Mouse (Mus musculus) intestine, embryonic 15.5 days (tissue): Measurements from ENCODE around the gene Hist2h2ab. TPM values are rescaled to one million over a fixed set of nuclear protein-coding genes. Genes with fewer than 3 reads are reported as not detected.
"Not testable (repeated sequence)": the region's sequence is repeated elsewhere in the genome, so short reads cannot be mapped to it uniquely, and the experiment has no call there.

Experiments
- ATAC-seq: fragments of 200-750 bp; cut with Nextera tagmentation; 2 replicates; pipeline ENCODE4 v1.8.0; 2017; ENCODE audit warnings: moderate TSS enrichment, moderate library complexity
- H3K27ac ChIP-seq: fragments of 300-500 bp; sonication (generic); 2 replicates; pipeline ENCODE4 v1.5.1; 2015; ENCODE audit warnings: mild to moderate bottlenecking, inconsistent platforms
- H3K27me3 ChIP-seq: fragments of 300-500 bp; sonication (generic); replicated peaks from 2 replicates; pipeline ENCODE4 v1.6.1; 2015; ENCODE audit warnings: inconsistent platforms
- H3K36me3 ChIP-seq: fragments of 300-500 bp; sonication (generic); 2 replicates; pipeline ENCODE4 v1.6.1; 2015; ENCODE audit warnings: inconsistent platforms
- H3K4me1 ChIP-seq: fragments of 300-500 bp; sonication (generic); replicated peaks from 2 replicates; pipeline ENCODE4 v1.6.1; 2015; ENCODE audit warnings: inconsistent platforms
- H3K4me2 ChIP-seq: fragments of 300-500 bp; sonication (generic); replicated peaks from 2 replicates; pipeline ENCODE4 v1.6.1; 2015; ENCODE audit warnings: mild to moderate bottlenecking, inconsistent platforms
- H3K4me3 ChIP-seq: fragments of 300-500 bp; sonication (generic); replicated peaks from 2 replicates; pipeline ENCODE4 v1.5.1; 2015; ENCODE audit warnings: inconsistent platforms
- H3K9ac ChIP-seq: fragments of 300-500 bp; sonication (generic); 2 replicates; pipeline ENCODE4 v1.6.1; 2015; ENCODE audit warnings: inconsistent platforms
- H3K9me3 ChIP-seq: fragments of 300-500 bp; sonication (generic); 2 replicates; pipeline ENCODE4 v1.6.1; 2016; ENCODE audit warnings: inconsistent platforms
- WGBS: fragments of 180-500 bp; shearing (Covaris S2); methylation state at CpG from one replicate; pipeline ENCODE4 v1.1.7; 2015; 5-methylcytosine and 5-hydroxymethylcytosine counted together
- polyA plus RNA-seq: library from polyadenylated mRNA; unstranded; fragments of >200 nt; fragmentation: Nextera tagmentation; extraction: Ambion mirVana; gene quantifications from 2 replicates; pipeline ENCODE4 v1.2.1, GENCODE M21; 2015

The Hist2h2ab gene
- polyA plus RNA-seq, 1 experiment from 2014 or later, result 1.1 TPM

- not testable (repeated sequence) for H3K36me3 ChIP-seq, H3K9me3 ChIP-seq, H3K27me3 ChIP-seq
- WGBS, result under 1% methylated on average over 39 of the region's 88 CpGs
- H3K4me2 ChIP-seq, result peak within 1 kb of the TSS; percentile 65
- peak within 1 kb of the TSS; percentile 97 for H3K27ac ChIP-seq
- peak within 1 kb of the TSS; percentile 74 for H3K9ac ChIP-seq
- H3K4me1 ChIP-seq, result peaks cover 13% of the 10 kb centered on the region
- H3K4me3 ChIP-seq, result peak within 1 kb of the TSS; percentile 50
- ATAC-seq, result peak; percentile 89
These were observed 25.6 kb downstream of the Hist2h2ab start, which contains the start of gene Hist2h2aa1 for GRCm38 (mm10) chr3:96245003-96245886. Gene Hist2h2aa1, plus strand, starts transcription at chr3:96245497.

GRCm38 (mm10) chr3:96246018-96246417, 26.4 kb downstream of the Hist2h2ab start:
- Histone ChIP-seq H3K4me1 (peaks cover 18% of the 10 kb centered on the region), H3K4me2 (0 out of 2 replicates have a peak overlapping the region, but pooled peaks have one; percentile 35), H3K4me3 (peak overlapping the region; percentile 28; the same call in 1 of the 2 replicates), H3K27ac (0 out of 2 replicates have a peak overlapping the region, but pooled peaks have one; percentile 60)
- 0% methylated on average over 10 of the region's 21 CpGs for WGBS
- not testable (repeated sequence) for ATAC-seq, H3K9me3 ChIP-seq, H3K27me3 ChIP-seq, H3K36me3 ChIP-seq, H3K9ac ChIP-seq

GRCm38 (mm10) chr3:96246427-96246856, 26.8 kb downstream of the Hist2h2ab start, which contains the start of gene Hist2h3c1:
Gene Hist2h3c1, plus strand, starts transcription at chr3:96246685.
- H3K9me3 ChIP-seq, H3K27me3 ChIP-seq, H3K36me3 ChIP-seq: not testable (repeated sequence)
- peaks cover 18% of the 10 kb centered on the region for H3K4me1 ChIP-seq
- H3K9ac ChIP-seq, result peak within 1 kb of the TSS; percentile 45
- H3K27ac ChIP-seq, result peak within 1 kb of the TSS; percentile 60; the same call in 1 of the 2 replicates
- 0% methylated on average over 13 of the region's 47 CpGs for WGBS
- H3K4me3 ChIP-seq, result peak within 1 kb of the TSS; percentile 43
- H3K4me2 ChIP-seq, result peak within 1 kb of the TSS; percentile 56
- peak; percentile 93 for ATAC-seq

GRCm38 (mm10) chr3:96247356-96248140, 27.9 kb downstream of the Hist2h2ab start:
- peak overlapping the region; percentile 56 for H3K4me2 ChIP-seq
- H3K4me3 ChIP-seq, result peak overlapping the region; percentile 43
- ATAC-seq, result no peak
- peak overlapping the region; percentile 45 for H3K9ac ChIP-seq
- peak overlapping the region; percentile 58; the same call in 1 of the 2 replicates for H3K27ac ChIP-seq
- WGBS, result 4% methylated on average over 11 of the region's 11 CpGs
- no peaks in the 10 kb centered on the region for H3K36me3 ChIP-seq
- no peaks in the 10 kb centered on the region for H3K27me3 ChIP-seq
- no peaks in the 10 kb centered on the region for H3K9me3 ChIP-seq
- H3K4me1 ChIP-seq, result peaks cover 18% of the 10 kb centered on the region

- Histone ChIP-seq H3K4me3 (peak overlapping the region; percentile 43), H3K27me3 (no peaks in the 10 kb centered on the region), H3K4me1 (peaks cover 18% of the 10 kb centered on the region), H3K27ac (no peak overlapping the region), H3K9me3 (no peaks in the 10 kb centered on the region), H3K36me3 (no peaks in the 10 kb centered on the region), H3K9ac (peak overlapping the region; percentile 45; the same call in 1 of the 2 replicates), H3K4me2 (peak overlapping the region; percentile 56)
- 25% methylated on average over 6 of the region's 6 CpGs for WGBS
- no peak for ATAC-seq
These were observed 28.7 kb downstream of the Hist2h2ab start for GRCm38 (mm10) chr3:96248141-96249033.

GRCm38 (mm10) chr3:96249034-96249345, 29.3 kb downstream of the Hist2h2ab start:
- Histone ChIP-seq H3K9ac (no peak overlapping the region), H3K27ac (no peak overlapping the region), H3K9me3 (no peaks in the 10 kb centered on the region), H3K4me3 (peak overlapping the region; percentile 0; the same call in 1 of the 2 replicates), H3K36me3 (no peaks in the 10 kb centered on the region), H3K4me1 (peaks cover 13% of the 10 kb centered on the region), H3K27me3 (no peaks in the 10 kb centered on the region), H3K4me2 (peak overlapping the region; percentile 56)
- WGBS, result 43% methylated on average over 4 of the region's 4 CpGs
- ATAC-seq, result no peak

- H3K27ac ChIP-seq, result no peak overlapping the region
- WGBS, result 61% methylated on average over 3 of the region's 3 CpGs
- H3K9me3 ChIP-seq, result no peaks in the 10 kb centered on the region
- no peak for ATAC-seq
- no peaks in the 10 kb centered on the region for H3K27me3 ChIP-seq
- H3K4me3 ChIP-seq, result no peak overlapping the region
- peaks cover 9% of the 10 kb centered on the region; the same call in 1 of the 2 replicates for H3K4me1 ChIP-seq
- no peaks in the 10 kb centered on the region for H3K36me3 ChIP-seq
- no peak overlapping the region for H3K4me2 ChIP-seq
- H3K9ac ChIP-seq, result no peak overlapping the region
These were observed 31.2 kb downstream of the Hist2h2ab start for GRCm38 (mm10) chr3:96250890-96251289.

- H3K4me3 ChIP-seq, result no peak overlapping the region
- H3K27me3 ChIP-seq, result no peaks in the 10 kb centered on the region
- H3K4me1 ChIP-seq, result peaks cover 11% of the 10 kb centered on the region; the same call in 1 of the 2 replicates
- no peak overlapping the region for H3K9ac ChIP-seq
- no peak overlapping the region for H3K4me2 ChIP-seq
- ATAC-seq, result no peak
- H3K27ac ChIP-seq, result no peak overlapping the region
- H3K9me3 ChIP-seq, result no peaks in the 10 kb centered on the region
- H3K36me3 ChIP-seq, result no peaks in the 10 kb centered on the region
- WGBS, result 85% methylated on average over 3 of the region's 3 CpGs
These were observed 32.1 kb downstream of the Hist2h2ab start for GRCm38 (mm10) chr3:96251787-96252186.

- H3K4me1 ChIP-seq, result peaks cover 9% of the 10 kb centered on the region; the same call in 1 of the 2 replicates
- H3K27me3 ChIP-seq, result no peaks in the 10 kb centered on the region
- no peaks in the 10 kb centered on the region for H3K36me3 ChIP-seq
- no peak overlapping the region for H3K9ac ChIP-seq
- no peak overlapping the region for H3K4me2 ChIP-seq
- WGBS, result 50% methylated on average over 10 of the region's 10 CpGs
- no peak overlapping the region for H3K4me3 ChIP-seq
- no peak overlapping the region for H3K27ac ChIP-seq
- ATAC-seq, result peak; percentile 44; the same call in 1 of the 2 replicates
- H3K9me3 ChIP-seq, result no peaks in the 10 kb centered on the region
These were observed 35.2 kb downstream of the Hist2h2ab start for GRCm38 (mm10) chr3:96254683-96255355.

GRCm38 (mm10) chr3:96255926-96256593, 36.4 kb downstream of the Hist2h2ab start:
- peak; percentile 72 for ATAC-seq
- 41% methylated on average over 5 of the region's 5 CpGs for WGBS
- H3K27me3 ChIP-seq, result no peaks in the 10 kb centered on the region
- peak overlapping the region; percentile 20; the same call in 1 of the 2 replicates for H3K27ac ChIP-seq
- peak overlapping the region; percentile 1 for H3K4me2 ChIP-seq
- H3K9ac ChIP-seq, result no peak overlapping the region
- H3K4me1 ChIP-seq, result peaks cover 4% of the 10 kb centered on the region; the same call in 1 of the 2 replicates
- no peak overlapping the region for H3K4me3 ChIP-seq
- H3K9me3 ChIP-seq, result no peaks in the 10 kb centered on the region
- H3K36me3 ChIP-seq, result no peaks in the 10 kb centered on the region
